Mouse (Mus musculus) brain, embryonic 14.5 days (tissue): ENCODE results near the gene Nrd1. TPM values are rescaled to one million over a fixed set of nuclear protein-coding genes. Genes with fewer than 3 reads are reported as not detected.
A peak's percentile ranks its signal among the peaks of the same experiment; 100 is the strongest.

Source experiments
- DNase-seq: peaks from one replicate; pipeline ENCODE4 v3.0.0-alpha.2; 2011; ENCODE audit warnings: low read depth
- CTCF ChIP-seq: fragments of 200-500 bp; IDR thresholded peaks from 2 replicates; pipeline ENCODE4 v1.5.1; 2012; ENCODE audit warnings: inconsistent platforms, mild to moderate bottlenecking, moderate library complexity, borderline replicate concordance; ENCODE audit not compliant: insufficient read depth, insufficient read length; ENCODE audit errors: extremely low read depth
- POLR2A ChIP-seq: fragments of 200-500 bp; IDR thresholded peaks from 2 replicates; pipeline ENCODE4 v1.6.1; 2012; ENCODE audit warnings: mild to moderate bottlenecking, inconsistent platforms, borderline replicate concordance; ENCODE audit not compliant: poor library complexity, insufficient read depth, insufficient read length, severe bottlenecking; ENCODE audit errors: extremely low read depth
- polyA plus RNA-seq: library from polyadenylated mRNA; depleted of rRNA; stranded (reverse); fragments of >200 nt; gene quantifications from 2 replicates; pipeline ENCODE4 v1.2.3, GENCODE M21; 2012

Nrd1 gene
- polyA plus RNA-seq, 1 experiment: 130 TPM

DNA sequence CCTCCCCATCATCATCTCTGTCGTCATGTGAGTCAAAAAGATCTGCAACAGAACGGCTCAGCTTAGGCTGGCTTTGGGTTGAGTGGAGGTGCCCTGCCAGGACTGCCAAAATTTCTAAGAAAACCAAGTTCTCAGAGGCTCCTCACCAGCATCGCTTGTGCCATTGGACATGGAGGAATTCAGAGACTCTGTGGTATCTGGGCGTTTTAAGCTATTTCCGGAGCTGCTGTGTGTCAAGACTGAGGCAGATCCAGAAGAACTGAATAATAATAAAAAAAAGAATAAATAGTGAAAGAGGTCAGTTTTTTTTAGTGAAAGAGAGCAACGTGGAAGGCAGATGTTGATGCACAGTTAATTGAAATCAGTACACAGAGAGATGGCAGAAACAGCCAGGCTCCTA is 72.4 kb downstream of the Nrd1 start:
- TF ChIP-seq CTCF: no peak
- no peak for TF ChIP-seq POLR2A
- DNase-seq: no peak

DNA sequence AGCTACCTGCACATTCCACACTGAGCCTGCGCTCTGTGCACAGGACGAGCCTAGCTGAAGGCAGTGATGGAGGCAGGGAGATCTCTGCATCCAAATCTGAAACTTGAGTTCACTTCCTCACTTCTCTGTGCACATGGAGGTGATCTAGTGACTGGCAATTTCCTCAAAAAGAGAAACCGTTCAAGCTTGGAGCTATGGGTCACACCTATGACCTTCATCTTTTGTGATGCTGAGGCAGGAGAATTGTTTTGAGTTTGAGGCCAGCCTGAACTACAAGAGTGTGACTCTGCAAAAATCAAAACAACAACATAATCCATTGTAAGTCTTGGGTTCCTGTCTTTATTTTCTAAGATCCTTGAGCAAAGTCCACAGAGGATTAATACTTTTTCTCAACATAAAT is 72.8 kb downstream of the Nrd1 start:
- DNase-seq: no peak
- TF ChIP-seq POLR2A: no peak

DNA sequence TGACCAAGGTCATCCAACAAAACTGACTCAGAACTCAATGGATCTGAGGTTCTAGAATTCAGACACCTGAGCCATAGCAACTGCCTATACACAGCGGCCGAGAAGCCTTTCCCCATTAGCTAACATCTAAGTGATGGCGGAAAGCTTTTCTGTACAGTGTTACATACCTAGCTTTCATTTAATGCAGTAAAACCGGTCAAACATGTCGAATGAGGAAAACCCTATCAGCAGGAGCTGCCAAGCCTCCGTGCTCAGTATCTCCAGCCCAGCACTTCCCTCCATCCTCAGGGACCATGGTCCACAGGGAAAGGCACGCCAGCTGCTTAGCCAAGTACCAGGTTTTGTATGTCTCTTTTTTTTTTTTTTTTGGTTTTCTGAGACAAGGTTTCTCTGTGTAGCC is 78.5 kb downstream of the Nrd1 start:
- DNase-seq: no peak
- TF ChIP-seq CTCF (no peak), POLR2A (no peak)

DNA sequence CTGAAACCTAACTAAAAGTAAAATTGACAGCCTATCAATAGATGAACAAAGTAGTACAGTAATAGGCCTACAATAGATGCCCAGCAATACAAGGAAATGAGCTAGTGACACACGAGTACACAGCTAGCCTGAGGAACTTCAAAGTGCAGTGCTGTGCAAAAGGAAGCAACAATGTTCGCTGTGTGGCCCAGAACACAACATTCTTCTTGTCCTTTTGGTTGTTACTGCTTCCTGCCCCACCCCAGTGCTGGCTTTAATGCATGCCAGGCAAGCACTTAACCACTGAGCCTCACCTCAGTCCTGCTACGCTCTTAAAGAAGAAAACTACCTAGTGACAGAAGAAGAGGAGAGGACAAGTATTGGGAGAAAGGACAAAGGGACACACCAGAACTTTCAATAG is 79.2 kb downstream of the Nrd1 start:
- TF ChIP-seq POLR2A (no peak), CTCF (no peak)
- no peak for DNase-seq

DNA sequence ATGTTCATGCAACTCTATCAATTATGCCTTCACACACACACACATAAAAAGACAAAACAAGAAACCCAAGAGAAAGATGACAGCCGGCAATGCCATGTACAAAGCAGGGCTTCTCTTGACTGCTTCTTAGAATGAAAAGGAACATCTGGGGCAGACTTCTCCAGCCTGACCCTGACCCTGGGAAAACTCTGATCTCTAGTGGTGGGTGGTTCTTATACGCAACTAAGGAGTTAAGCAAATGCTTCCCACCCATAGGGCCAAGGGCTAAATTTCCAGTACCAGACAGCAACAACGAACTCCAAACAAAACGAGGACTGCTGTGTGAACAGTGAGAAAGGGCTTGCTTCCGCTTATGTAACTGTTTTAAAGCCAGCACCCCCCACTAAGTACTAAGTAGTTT is 79.7 kb downstream of the Nrd1 start:
- peak; percentile 6 for DNase-seq
- TF ChIP-seq CTCF: no peak
- TF ChIP-seq POLR2A: no peak

DNA sequence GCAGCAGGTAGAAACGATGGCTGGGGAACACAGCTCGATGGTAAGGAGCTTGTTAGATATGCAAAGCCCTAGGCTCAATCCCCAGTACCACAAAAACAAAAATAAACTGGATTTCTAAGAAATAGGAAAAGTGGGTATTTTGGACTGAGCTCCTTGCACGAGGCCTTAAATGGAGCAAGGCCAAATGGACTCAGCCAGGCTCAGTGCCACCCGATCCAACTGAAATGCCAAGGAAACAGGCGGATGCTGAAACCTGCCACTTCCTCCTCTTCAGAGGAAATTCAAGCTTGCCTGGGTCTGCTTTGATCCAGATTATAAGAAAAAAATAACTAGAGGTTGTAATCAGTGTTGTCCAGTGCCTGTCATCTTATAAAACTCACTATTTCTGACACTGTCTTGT is 88.7 kb downstream of the Nrd1 start:
- no peak for DNase-seq
- no peak for TF ChIP-seq CTCF
- TF ChIP-seq POLR2A: no peak

DNA sequence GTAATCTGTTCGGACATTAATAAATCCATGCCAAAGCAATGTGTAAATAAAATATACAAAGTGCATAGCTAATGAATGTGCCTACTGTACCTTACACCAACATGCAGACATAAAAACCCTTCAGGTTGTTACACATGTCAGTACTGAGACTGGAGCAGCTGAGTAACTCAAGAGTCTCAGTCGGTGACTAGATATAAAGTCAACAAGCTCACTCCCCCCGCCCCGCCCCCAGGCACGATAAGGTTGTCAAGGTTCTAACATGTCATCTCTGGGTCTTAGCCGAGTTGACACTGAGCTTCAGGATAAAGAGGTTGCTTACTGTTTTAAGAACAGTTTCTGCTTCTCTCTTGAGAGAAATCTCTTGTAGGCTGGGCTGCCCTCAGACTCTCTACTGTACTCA is 89.5 kb downstream of the Nrd1 start:
- no peak for DNase-seq
- TF ChIP-seq CTCF: no peak
- no peak for TF ChIP-seq POLR2A

DNA sequence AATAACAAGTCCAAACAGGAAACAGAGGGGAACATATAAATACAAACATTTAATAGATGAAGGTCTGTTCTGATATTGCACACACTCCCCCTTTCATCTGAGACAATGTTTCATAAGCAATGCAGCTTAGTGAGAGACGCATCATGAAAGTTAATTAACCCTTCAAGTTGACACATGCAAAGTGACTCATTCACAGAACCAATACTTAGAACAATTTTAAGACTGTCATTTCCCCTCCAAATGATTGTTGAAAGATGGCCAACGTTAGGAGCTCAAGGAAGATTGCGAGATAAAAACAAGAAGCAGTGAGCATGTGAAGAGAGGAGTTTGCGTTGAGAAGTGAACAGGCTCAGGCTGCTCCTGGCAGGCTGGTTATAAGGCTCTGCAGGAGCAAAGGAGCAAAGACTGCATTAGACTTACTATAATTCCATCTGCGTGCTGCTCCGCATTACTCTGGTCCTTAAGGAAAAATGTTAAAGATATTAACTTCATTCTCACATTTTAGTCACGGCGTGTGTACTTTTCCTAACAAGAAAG is 90.9 kb downstream of the Nrd1 start:
- TF ChIP-seq CTCF (no peak), POLR2A (no peak)
- peak; percentile 33 for DNase-seq

DNA sequence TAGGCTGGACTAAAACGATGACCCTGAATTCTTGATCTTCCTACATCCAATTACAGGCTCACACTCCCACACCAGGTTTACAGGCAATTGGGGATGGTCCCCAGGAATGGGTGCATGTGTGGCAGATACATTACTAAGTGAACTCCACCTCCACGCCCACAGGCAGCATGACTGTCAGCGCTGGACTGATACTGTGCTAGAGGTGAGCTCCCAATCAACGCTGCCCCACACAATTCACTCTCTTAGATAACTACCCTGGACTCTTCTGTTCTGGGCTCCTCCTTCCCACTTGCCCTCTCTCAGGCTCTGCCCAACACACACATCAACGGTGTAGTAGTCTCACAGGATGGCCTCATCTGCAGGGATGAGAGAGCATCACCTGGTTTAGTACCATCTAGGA is 91.9 kb downstream of the Nrd1 start:
- no peak for DNase-seq
- TF ChIP-seq POLR2A (no peak), CTCF (no peak)

DNA sequence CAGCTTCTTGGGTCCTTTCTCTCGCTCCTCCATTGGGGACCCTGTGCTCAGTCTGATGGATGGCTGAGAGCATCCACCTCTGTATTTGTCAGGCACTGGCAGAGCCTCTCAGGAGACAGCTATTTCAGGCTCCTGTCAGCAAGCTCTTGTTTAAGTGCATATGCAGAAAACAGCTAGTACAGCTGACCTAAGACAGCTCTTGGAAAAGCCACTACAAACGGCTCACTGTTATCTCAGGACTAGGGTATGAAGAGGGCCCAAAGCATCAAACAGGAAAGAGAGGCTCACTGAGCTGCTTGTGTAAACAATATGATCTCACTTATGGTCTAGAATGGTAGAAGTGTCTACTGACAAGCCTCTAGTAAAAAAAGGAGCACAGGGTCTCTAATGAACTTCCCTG is 93.8 kb downstream of the Nrd1 start:
- DNase-seq: no peak
- TF ChIP-seq CTCF (no peak), POLR2A (no peak)

DNA sequence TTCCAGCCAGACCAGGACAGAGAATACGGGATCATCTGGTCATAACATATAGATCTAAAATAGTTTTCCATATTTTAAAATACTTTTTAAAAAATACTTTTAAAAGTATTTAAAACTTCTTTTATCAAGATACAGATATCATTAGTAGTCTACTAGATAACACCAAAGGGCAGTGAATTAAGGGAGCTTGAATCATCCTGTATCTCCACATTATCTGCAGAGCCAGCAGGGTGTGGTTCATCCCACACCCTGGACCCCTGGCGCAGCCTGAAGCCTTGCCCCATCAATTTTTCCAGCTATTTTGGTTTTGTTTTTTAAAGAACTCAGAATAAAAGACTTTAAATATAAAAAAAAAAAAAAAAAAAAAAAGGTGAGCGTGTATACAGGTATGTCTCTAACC is 98.4 kb downstream of the Nrd1 start:
- no peak for TF ChIP-seq CTCF
- TF ChIP-seq POLR2A: no peak
- DNase-seq: no peak

DNA sequence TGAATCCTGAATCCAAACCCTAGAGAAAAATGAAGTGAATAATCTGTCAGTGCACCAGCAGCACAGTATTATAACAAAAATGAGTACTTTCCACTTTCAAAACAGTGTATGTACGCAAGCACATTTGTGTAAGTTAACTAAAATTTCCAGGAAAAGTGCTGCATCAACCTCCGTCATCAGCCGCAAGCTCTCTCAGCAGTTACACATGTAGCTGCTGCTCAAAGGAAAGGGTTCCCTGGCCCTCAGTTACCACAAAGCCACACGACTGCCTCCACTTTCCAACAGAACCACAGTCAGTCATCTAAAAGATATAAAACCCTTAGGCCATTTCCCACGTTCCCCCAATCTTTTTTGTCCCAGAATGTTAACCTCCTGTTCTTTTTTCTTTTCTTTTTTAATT is 102.1 kb downstream of the Nrd1 start:
- DNase-seq: no peak
- TF ChIP-seq POLR2A: no peak
- TF ChIP-seq CTCF: no peak
